Mouse (Mus musculus) CH12.LX (cell line): Measurements from ENCODE around the gene Epb41l3.

ENCODE experiments used
- CTCF ChIP-seq, 2 experiments: IDR thresholded peaks in 1 of 2; conservative IDR thresholded peaks in 1 of 2; 2 replicates each; pipeline ENCODE4 v1.5.1; 2011 to 2012; ENCODE audit warnings: low read depth in 2 of 2, low read length in 2 of 2, improper control_type of control experiment in 1 of 2, inconsistent platforms in 1 of 2, mild to moderate bottlenecking in 1 of 2, moderate library complexity in 1 of 2
- HCFC1 ChIP-seq: IDR thresholded peaks from 2 replicates; pipeline ENCODE4 v1.6.1; 2012; ENCODE audit warnings: low read depth, mild to moderate bottlenecking, inconsistent platforms, low read length, improper control_type of control experiment
- MAFK ChIP-seq: IDR thresholded peaks from 2 replicates; pipeline ENCODE4 v1.6.1; 2011; ENCODE audit warnings: low read length, improper control_type of control experiment; ENCODE audit not compliant: insufficient replicate concordance
- MAX ChIP-seq: IDR thresholded peaks from 2 replicates; pipeline ENCODE4 v1.6.1; 2011; ENCODE audit warnings: low read length, improper control_type of control experiment
- MAZ ChIP-seq: IDR thresholded peaks from 2 replicates; pipeline ENCODE4 v1.6.1; 2012; ENCODE audit warnings: low read depth, mild to moderate bottlenecking, inconsistent platforms, low read length, improper control_type of control experiment, moderate library complexity
- MYC ChIP-seq: IDR thresholded peaks from 2 replicates; pipeline ENCODE4 v1.6.1; 2011; ENCODE audit warnings: low read depth, mild to moderate bottlenecking, improper control_type of control experiment, low read length
- POLR2A ChIP-seq: IDR thresholded peaks from 2 replicates; pipeline ENCODE4 v1.6.1; 2011; ENCODE audit warnings: low read depth, mild to moderate bottlenecking, improper control_type of control experiment, low read length
- USF1 ChIP-seq: IDR thresholded peaks from 2 replicates; pipeline ENCODE4 v1.6.1; 2014; ENCODE audit warnings: low read depth, mild to moderate bottlenecking, inconsistent platforms, low read length, improper control_type of control experiment
- USF2 ChIP-seq: conservative IDR thresholded peaks from 2 replicates; pipeline ENCODE4 v1.6.1; 2011; ENCODE audit warnings: low read depth, low read length, improper control_type of control experiment
- ZMIZ1 ChIP-seq: IDR thresholded peaks from 2 replicates; pipeline ENCODE4 v1.6.1; 2012; ENCODE audit warnings: low read depth, mild to moderate bottlenecking, inconsistent platforms, low read length, improper control_type of control experiment

- TF ChIP-seq USF1 (no peak), CTCF (conservative IDR thresholded peaks at IDR 0.05 in 1 of 2, IDR thresholded peaks at IDR 0.05 in 1 of 2; ENCODE audit: low read depth in 2 of 2, low read length in 2 of 2) (no peak), POLR2A (no peak), MAFK (no peak), ZMIZ1 (no peak), MYC (no peak), MAZ (no peak), USF2 (no peak), MAX (no peak), HCFC1 (no peak)
Observed at GRCm38 (mm10) chr17:69284511-69284910, 209.0 kb downstream of the Epb41l3 start.
